Mouse (Mus musculus): ENCODE measurements at regions not wholly inside any gene's neighbourhood (a gene's known extent, or its start where the extent isn't known, plus 50 kb on each side); places are given as distances from the start of the nearest gene placed in this dataset.

DNA sequence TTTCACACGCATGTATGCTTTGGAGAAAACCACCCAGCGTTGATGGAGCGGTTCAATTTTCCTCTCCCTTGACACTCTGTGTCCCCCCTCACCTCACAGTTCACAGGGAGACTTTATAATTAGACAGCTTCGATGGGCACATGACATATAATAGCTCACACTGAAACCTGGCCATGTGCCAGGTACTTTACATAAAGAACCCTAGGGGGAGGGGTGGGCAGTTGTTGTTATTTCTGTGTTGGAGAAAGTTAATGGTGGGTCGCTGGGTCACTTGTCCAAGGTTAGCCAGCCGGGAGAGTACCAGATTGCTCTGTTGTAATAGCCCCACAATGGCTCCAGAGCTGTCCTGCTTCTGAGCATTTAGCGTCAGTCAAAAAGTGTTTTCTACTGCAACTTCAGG, 90.2 kb downstream of the Nhlrc3 start:
- TF ChIP-seq POLR2A (IDR thresholded peaks at IDR 0.05; ENCODE audit: insufficient read depth, low read depth, low read length) (no peak), CTCF (IDR thresholded peaks at IDR 0.05) (no peak), EP300 (IDR thresholded peaks at IDR 0.05; ENCODE audit: insufficient read depth, low read depth, low read length) (no peak)
